Mouse (Mus musculus): ENCODE results near the gene Gsk3a. TPM values are rescaled to one million over a fixed set of nuclear protein-coding genes. Genes with fewer than 3 reads are reported as not detected.

Gsk3a gene
- polyA plus RNA-seq, 1 experiment from 2014 or later = 6.4 TPM

DNA sequence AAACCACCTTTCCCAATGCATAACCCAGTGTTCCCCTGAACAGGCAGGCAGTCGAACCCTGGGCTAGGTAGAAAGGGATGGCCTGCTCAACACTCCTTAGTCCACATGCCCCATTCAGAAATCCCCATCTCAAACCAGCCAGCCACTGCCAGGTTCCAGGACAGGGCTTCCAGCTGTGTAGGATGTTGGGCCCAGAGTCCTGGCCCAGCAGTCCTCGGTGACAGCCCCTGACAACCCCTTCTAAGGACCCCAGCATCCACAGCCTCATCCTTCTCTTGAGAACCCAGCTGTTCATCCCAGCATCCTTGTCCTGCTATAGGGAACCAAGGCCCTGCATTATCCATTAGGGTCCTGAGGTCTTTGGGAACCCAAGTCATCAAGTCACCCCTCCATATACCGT is 9.8 kb upstream of the Gsk3a start:
- no peaks in the 10 kb centered on the region for H3K9me3 ChIP-seq (replicated peaks)
- H3K27me3 ChIP-seq = peaks cover 10% of the 10 kb centered on the region; the same call in 1 of the 2 replicates
- WGBS (ENCODE audit: insufficient replicate concordance) = 20% methylated on average over 3 of the region's 3 CpGs
- peaks cover 66% of the 10 kb centered on the region for H3K4me1 ChIP-seq (replicated peaks)
- peak overlapping the region; percentile 78 for H3K4me3 ChIP-seq (replicated peaks)
- H3K4me2 ChIP-seq = peak overlapping the region; percentile 99
- no peak for ATAC-seq (ENCODE audit: insufficient read depth)
- peak overlapping the region; percentile 79; the same call in 1 of the 2 replicates for H3K9ac ChIP-seq
- peaks cover 32% of the 10 kb centered on the region for H3K36me3 ChIP-seq (replicated peaks)
- peak overlapping the region; percentile 84; the same call in 1 of the 2 replicates for H3K27ac ChIP-seq (replicated peaks)

GRCm38 (mm10) chr7:25246759-25247137 is 9.1 kb upstream of the Gsk3a start:
- H3K4me2 ChIP-seq = peak overlapping the region; percentile 99
- H3K27me3 ChIP-seq = peaks cover 6% of the 10 kb centered on the region; the same call in 1 of the 2 replicates
- WGBS (ENCODE audit: insufficient replicate concordance) = 44% methylated on average over 4 of the region's 4 CpGs
- H3K4me1 ChIP-seq (replicated peaks) = peaks cover 63% of the 10 kb centered on the region
- no peak overlapping the region for H3K4me3 ChIP-seq (replicated peaks)
- H3K9me3 ChIP-seq (replicated peaks) = no peaks in the 10 kb centered on the region
- ATAC-seq (ENCODE audit: insufficient read depth) = no peak
- no peak overlapping the region for H3K9ac ChIP-seq
- no peak overlapping the region for H3K27ac ChIP-seq (replicated peaks)
- H3K36me3 ChIP-seq (replicated peaks) = peaks cover 37% of the 10 kb centered on the region

DNA sequence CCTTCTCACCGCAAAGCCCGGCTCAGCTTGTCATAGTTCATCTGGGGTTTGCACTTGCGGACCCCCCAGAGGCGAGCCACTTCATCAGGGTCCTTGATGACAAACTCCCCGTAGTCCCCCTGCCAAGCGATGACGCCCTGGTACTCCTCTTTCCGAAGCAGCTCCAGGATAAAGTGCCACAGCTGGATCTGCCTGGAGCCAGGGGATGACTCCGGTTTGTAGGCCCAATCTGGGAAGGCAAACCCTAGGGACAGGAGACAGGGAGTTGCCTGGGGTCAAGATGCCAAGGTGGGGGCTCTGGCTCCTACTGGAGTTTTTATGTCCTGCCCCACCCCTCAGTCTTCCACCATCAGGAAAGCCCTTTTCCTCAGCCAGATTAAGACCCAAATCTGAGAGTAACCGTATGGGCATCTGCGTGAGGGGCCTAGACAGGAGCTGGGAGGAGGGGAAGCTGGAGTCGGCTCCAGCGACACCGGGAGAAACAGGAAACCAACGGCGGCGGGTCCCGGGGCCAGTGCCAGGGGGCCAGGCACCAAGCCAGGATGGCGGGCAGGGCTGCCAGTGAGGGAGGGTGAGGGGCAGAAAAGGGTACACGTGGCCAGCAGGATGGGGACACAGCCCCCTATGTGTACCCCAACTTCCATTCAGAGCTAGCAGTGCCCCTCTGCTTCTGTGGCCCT is 8.6 kb upstream of the Gsk3a start:
- Histone ChIP-seq H3K36me3 (replicated peaks) (peaks cover 37% of the 10 kb centered on the region), H3K27ac (replicated peaks) (peak overlapping the region; percentile 14; the same call in 1 of the 2 replicates), H3K4me3 (replicated peaks) (no peak overlapping the region), H3K4me2 (peak overlapping the region; percentile 99; the same call in 1 of the 2 replicates), H3K9ac (no peak overlapping the region), H3K4me1 (replicated peaks) (peaks cover 57% of the 10 kb centered on the region), H3K9me3 (replicated peaks) (no peaks in the 10 kb centered on the region), H3K27me3 (peaks cover 6% of the 10 kb centered on the region; the same call in 1 of the 2 replicates)
- ATAC-seq (ENCODE audit: insufficient read depth) = no peak
- WGBS (ENCODE audit: insufficient replicate concordance) = 58% methylated on average over 20 of the region's 20 CpGs

GRCm38 (mm10) chr7:25244562-25245369 is 7.1 kb upstream of the Gsk3a start:
- peaks cover 6% of the 10 kb centered on the region; the same call in 1 of the 2 replicates for H3K27me3 ChIP-seq
- H3K4me3 ChIP-seq (replicated peaks) = no peak overlapping the region
- no peaks in the 10 kb centered on the region for H3K9me3 ChIP-seq (replicated peaks)
- whole genome bisulfite sequencing (ENCODE audit: insufficient replicate concordance) = 85% methylated on average over 30 of the region's 30 CpGs
- H3K4me2 ChIP-seq = no peak overlapping the region
- peaks cover 46% of the 10 kb centered on the region for H3K4me1 ChIP-seq (replicated peaks)
- no peak for ATAC-seq (ENCODE audit: insufficient read depth)
- H3K36me3 ChIP-seq (replicated peaks) = peaks cover 37% of the 10 kb centered on the region
- no peak overlapping the region for H3K27ac ChIP-seq (replicated peaks)
- no peak overlapping the region for H3K9ac ChIP-seq

DNA sequence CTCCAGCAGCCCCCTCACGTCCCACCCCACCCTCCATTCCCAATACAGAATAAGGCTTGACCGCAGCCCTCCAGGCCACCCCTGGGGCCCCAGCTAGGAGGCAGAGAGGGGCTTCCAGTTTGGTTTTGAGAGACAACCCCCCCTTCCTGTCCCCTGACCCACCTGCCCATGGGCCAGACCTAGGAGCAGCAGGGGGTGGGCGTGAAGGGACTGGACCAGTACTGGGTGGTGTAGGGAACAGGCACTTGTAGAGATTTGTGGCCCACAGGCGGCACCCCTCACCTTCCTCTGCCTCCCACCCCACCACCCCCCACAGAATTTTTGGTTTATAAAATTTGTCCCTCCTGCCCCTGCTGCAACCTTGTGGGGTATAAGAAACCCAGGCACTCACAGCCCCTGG is 5.7 kb upstream of the Gsk3a start:
- no peak for ATAC-seq (ENCODE audit: insufficient read depth)
- Histone ChIP-seq H3K9ac (no peak overlapping the region), H3K4me1 (replicated peaks) (peaks cover 46% of the 10 kb centered on the region), H3K27me3 (no peaks in the 10 kb centered on the region), H3K36me3 (replicated peaks) (peaks cover 37% of the 10 kb centered on the region), H3K4me2 (no peak overlapping the region), H3K4me3 (replicated peaks) (no peak overlapping the region), H3K9me3 (replicated peaks) (no peaks in the 10 kb centered on the region), H3K27ac (replicated peaks) (no peak overlapping the region)
- WGBS (ENCODE audit: insufficient replicate concordance) = 78% methylated on average over 4 of the region's 4 CpGs

DNA sequence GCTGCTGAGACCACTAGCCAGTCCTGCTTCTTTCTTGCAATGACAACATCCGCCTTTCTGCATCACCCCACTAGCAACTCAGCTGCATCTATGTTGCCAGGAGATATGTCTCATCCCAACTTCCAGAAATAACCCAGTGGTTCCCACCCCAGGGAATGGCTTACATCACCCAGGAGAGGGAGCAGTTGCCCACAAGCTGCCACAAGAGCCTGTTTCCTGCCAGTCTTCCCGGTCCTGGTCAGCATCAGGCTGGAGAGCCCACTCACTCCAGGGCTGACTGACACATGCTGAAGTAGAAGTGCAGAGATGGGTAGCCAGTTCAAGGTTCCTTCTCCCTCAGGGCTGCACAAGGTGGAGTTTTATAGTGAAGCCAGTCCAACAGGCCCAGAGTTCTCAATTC is 3.4 kb upstream of the Gsk3a start:
- peaks cover 30% of the 10 kb centered on the region for H3K4me1 ChIP-seq (replicated peaks)
- H3K4me2 ChIP-seq = no peak overlapping the region
- H3K4me3 ChIP-seq (replicated peaks) = no peak overlapping the region
- WGBS (ENCODE audit: insufficient replicate concordance) = 53% methylated on average over 2 of the region's 2 CpGs
- no peak for ATAC-seq (ENCODE audit: insufficient read depth)
- 0 out of 2 replicates have a peak overlapping the region, but pooled peaks have one; percentile 1 for H3K27ac ChIP-seq (replicated peaks)
- peaks cover 36% of the 10 kb centered on the region for H3K36me3 ChIP-seq (replicated peaks)
- H3K9ac ChIP-seq = no peak overlapping the region
- H3K9me3 ChIP-seq (replicated peaks) = no peaks in the 10 kb centered on the region
- H3K27me3 ChIP-seq = no peaks in the 10 kb centered on the region

DNA sequence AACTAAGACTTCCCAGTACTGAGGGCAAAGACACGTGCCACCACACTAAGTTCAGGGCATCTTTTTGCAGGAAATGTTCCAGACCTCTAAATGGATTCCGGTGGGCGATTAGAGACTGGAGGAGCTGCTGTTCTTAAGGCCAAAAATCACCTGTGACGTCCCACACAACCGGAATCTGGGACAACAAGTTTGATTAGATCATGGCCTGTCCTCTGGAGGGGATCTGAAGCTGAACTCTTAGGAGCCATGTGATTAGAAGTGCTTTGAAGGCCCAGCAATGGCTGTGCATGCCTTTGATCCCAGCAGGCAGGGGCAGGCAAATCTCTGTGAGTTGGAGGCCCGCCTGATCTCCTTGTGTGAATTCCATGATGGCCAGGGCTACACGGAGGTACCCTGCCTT is 3.0 kb upstream of the Gsk3a start:
- WGBS (ENCODE audit: insufficient replicate concordance) = 78% methylated on average over 7 of the region's 7 CpGs
- H3K27me3 ChIP-seq = no peaks in the 10 kb centered on the region
- ATAC-seq (ENCODE audit: insufficient read depth) = no peak

GRCm38 (mm10) chr7:25238829-25239623 is 1.4 kb upstream of the Gsk3a start:
- ATAC-seq (ENCODE audit: insufficient read depth) = peak; percentile 9
- H3K9ac ChIP-seq = peak overlapping the region; percentile 56
- peaks cover 34% of the 10 kb centered on the region for H3K36me3 ChIP-seq (replicated peaks)
- 3% methylated on average over 30 of the region's 30 CpGs for WGBS (ENCODE audit: insufficient replicate concordance)
- no peaks in the 10 kb centered on the region for H3K9me3 ChIP-seq (replicated peaks)
- H3K4me2 ChIP-seq = peak overlapping the region; percentile 85
- no peaks in the 10 kb centered on the region for H3K27me3 ChIP-seq
- H3K4me1 ChIP-seq (replicated peaks) = peaks cover 40% of the 10 kb centered on the region
- peak overlapping the region; percentile 91 for H3K27ac ChIP-seq (replicated peaks)
- H3K4me3 ChIP-seq (replicated peaks) = peak overlapping the region; percentile 88

More for the DNA sequence above, 3.0 kb upstream of the Gsk3a start:
- H3K4me2 ChIP-seq = no peak overlapping the region
- H3K9ac ChIP-seq = no peak overlapping the region
- no peak overlapping the region for H3K4me3 ChIP-seq (replicated peaks)
- peaks cover 34% of the 10 kb centered on the region for H3K36me3 ChIP-seq (replicated peaks)
- H3K4me1 ChIP-seq (replicated peaks) = peaks cover 31% of the 10 kb centered on the region
- no peak overlapping the region for H3K27ac ChIP-seq (replicated peaks)
- H3K9me3 ChIP-seq (replicated peaks) = no peaks in the 10 kb centered on the region

DNA sequence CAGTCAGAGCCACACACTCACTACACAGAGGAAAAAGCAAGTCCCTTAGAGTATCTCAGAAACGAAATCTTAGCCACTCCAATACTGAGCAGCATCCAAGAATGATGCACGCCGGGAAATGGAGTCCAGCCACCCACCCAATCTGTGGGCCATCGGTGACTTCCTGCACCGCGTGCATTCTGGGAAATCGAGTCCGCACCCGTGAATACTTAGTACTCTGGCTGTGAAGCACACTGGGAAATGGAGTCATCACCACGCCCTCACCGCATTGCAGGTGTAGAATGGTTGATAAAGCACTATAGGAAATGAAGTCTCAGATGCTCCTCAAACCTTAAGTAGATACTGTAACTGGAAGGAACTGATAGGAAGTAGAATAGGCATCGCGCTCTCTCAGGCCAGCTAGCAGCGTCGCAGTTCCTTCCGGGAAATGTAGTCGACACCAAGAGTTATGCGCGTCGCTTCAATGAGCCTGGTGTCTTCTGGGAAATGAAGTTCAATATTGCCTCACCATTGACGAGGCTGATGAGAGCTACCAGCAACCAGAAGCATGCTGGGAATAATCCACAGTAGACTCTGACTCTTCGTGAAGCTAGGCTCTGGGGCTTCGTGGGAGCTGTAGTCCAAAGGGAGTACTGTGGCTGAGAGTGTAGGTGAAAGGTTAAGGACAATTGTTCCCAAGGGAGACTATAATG is 510 bp upstream of the Gsk3a start:
- peak overlapping the region; percentile 91 for H3K27ac ChIP-seq (replicated peaks)
- peak overlapping the region; percentile 98 for H3K9ac ChIP-seq
- ATAC-seq (ENCODE audit: insufficient read depth) = peak; percentile 91
- peak overlapping the region; percentile 85 for H3K4me2 ChIP-seq
- peaks cover 40% of the 10 kb centered on the region for H3K4me1 ChIP-seq (replicated peaks)
- WGBS (ENCODE audit: insufficient replicate concordance) = under 1% methylated on average over 23 of the region's 23 CpGs
- peaks cover 38% of the 10 kb centered on the region for H3K36me3 ChIP-seq (replicated peaks)
- no peaks in the 10 kb centered on the region for H3K27me3 ChIP-seq
- H3K4me3 ChIP-seq (replicated peaks) = peak overlapping the region; percentile 88
- no peaks in the 10 kb centered on the region for H3K9me3 ChIP-seq (replicated peaks)

DNA sequence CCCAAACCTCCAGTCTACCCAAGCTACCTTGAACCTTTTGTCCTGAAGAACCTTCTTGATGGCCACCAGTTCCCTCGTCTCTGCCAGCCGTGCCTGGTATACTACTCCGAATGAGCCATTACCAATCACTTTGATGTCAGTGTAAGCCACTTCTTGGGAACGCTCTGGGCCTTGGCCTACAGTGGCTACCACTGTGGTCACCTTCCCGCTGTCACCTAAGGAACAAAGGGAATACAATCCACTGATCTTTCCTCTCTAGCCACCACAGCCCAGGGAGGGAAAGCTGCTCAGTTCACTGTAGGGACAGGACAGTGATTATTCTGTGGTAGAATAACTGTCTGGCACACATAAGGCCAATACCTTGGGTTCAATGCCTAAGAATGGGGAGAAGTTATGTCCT is 2.1 kb downstream of the Gsk3a start:
- no peaks in the 10 kb centered on the region for H3K27me3 ChIP-seq

More for the DNA sequence above, 2.1 kb downstream of the Gsk3a start:
- ATAC-seq (ENCODE audit: insufficient read depth) = no peak
- WGBS (ENCODE audit: insufficient replicate concordance) = 93% methylated on average over 5 of the region's 5 CpGs
- Histone ChIP-seq H3K4me3 (replicated peaks) (peak overlapping the region; percentile 88), H3K9ac (peak overlapping the region; percentile 98; the same call in 1 of the 2 replicates), H3K4me1 (replicated peaks) (peaks cover 40% of the 10 kb centered on the region), H3K36me3 (replicated peaks) (peaks cover 54% of the 10 kb centered on the region), H3K9me3 (replicated peaks) (no peaks in the 10 kb centered on the region), H3K4me2 (peak overlapping the region; percentile 85), H3K27ac (replicated peaks) (no peak overlapping the region)
